ENCODE assay signal across 9 mouse cellular contexts in genomic region chr1:120643848-120644711, GRCm38 (mm10). TPM values are rescaled to one million over a fixed set of nuclear protein-coding genes. Genes with fewer than 3 reads are reported as not detected.
DNase-seq lines count a peak whose midpoint lies in the region; ATAC-seq and TF ChIP-seq lines count a peak whose summit lies in the region.
"Had no signal": no experiment of that assay in that cellular context is flagged by ENCODE, and none has a peak within 500 bp of the region (broad histone marks: within the 10 kb centered on the region; RNA-seq: fewer than 3 reads in every experiment).

No protein-coding gene starts in this region.

- H3K9me3 ChIP-seq in lung, embryonic 16.5 days (ENCODE audit: control insufficient read depth, low read length), result no peaks in the 10 kb centered on the region
- H3K9me3 ChIP-seq in embryonic facial prominence, embryonic 15.5 days (replicated peaks), result no peaks in the 10 kb centered on the region
- no peaks in the 10 kb centered on the region for H3K9me3 ChIP-seq in intestine, embryonic 16.5 days (ENCODE audit: control insufficient read depth, low read length)
- H3K9me3 ChIP-seq in neural tube, embryonic 15.5 days (replicated peaks), result no peaks in the 10 kb centered on the region

- no peak overlapping the region for H3K9ac ChIP-seq in lung, embryonic 16.5 days (ENCODE audit: low read length)
- no peak overlapping the region for H3K9ac ChIP-seq in embryonic facial prominence, embryonic 15.5 days
- H3K9ac ChIP-seq in intestine, embryonic 16.5 days (ENCODE audit: low read depth, low read length), result no peak overlapping the region
- H3K9ac ChIP-seq in neural tube, embryonic 15.5 days (replicated peaks), result no peak overlapping the region; the same call in 1 of the 2 replicates

- ATAC-seq in lung, embryonic 16.5 days (ENCODE audit: low read depth), result no peak
- peak; percentile 67; the same call in 1 of the 2 replicates for ATAC-seq in embryonic facial prominence, embryonic 15.5 days (ENCODE audit: insufficient number of reproducible peaks, low FRiP score, low TSS enrichment, low read depth)
- ATAC-seq in intestine, embryonic 16.5 days, result no peak
- peak; percentile 87 for ATAC-seq in neural tube, embryonic 15.5 days (ENCODE audit: low FRiP score)
- ATAC-seq: Patski had no signal

- H3K4me3 ChIP-seq in lung, embryonic 16.5 days (ENCODE audit: low read length), result no peak overlapping the region
- no peak overlapping the region for H3K4me3 ChIP-seq in lung, adult 2 months (replicated peaks; ENCODE audit: extremely low read depth, low read depth, low read length)
- H3K4me3 ChIP-seq in embryonic facial prominence, embryonic 15.5 days (replicated peaks), result peak overlapping the region; percentile 13; the same call in 1 of the 2 replicates
- H3K4me3 ChIP-seq in intestine, embryonic 16.5 days (ENCODE audit: low read length), result 0 out of 2 replicates have a peak overlapping the region, but pooled peaks have one; percentile 8
- H3K4me3 ChIP-seq in neural tube, embryonic 15.5 days (replicated peaks), result peak overlapping the region; percentile 8; the same call in 1 of the 2 replicates

- H3K27ac ChIP-seq in lung, embryonic 16.5 days (ENCODE audit: low read length), result no peak overlapping the region
- no peak overlapping the region for H3K27ac ChIP-seq in embryonic facial prominence, embryonic 15.5 days (replicated peaks)
- H3K27ac ChIP-seq in intestine, embryonic 16.5 days (ENCODE audit: low read length), result no peak overlapping the region
- peak overlapping the region; percentile 77 for H3K27ac ChIP-seq in neural tube, embryonic 15.5 days (replicated peaks)

- no peaks in the 10 kb centered on the region for H3K4me1 ChIP-seq in lung, embryonic 16.5 days (replicated peaks; ENCODE audit: control insufficient read depth, insufficient read depth, low read length)
- no peaks in the 10 kb centered on the region for H3K4me1 ChIP-seq in lung, adult 2 months (ENCODE audit: control insufficient read depth, insufficient read depth, low read length)
- peaks cover 16% of the 10 kb centered on the region for H3K4me1 ChIP-seq in embryonic facial prominence, embryonic 15.5 days
- H3K4me1 ChIP-seq in intestine, embryonic 16.5 days (ENCODE audit: control insufficient read depth, insufficient read depth, low read length), result no peaks in the 10 kb centered on the region
- H3K4me1 ChIP-seq in neural tube, embryonic 15.5 days, result peaks cover 22% of the 10 kb centered on the region

- no peaks in the 10 kb centered on the region; the same call in 1 of the 2 replicates for H3K27me3 ChIP-seq in lung, embryonic 16.5 days (ENCODE audit: control insufficient read depth, insufficient read depth, low read depth, low read length)
- H3K27me3 ChIP-seq in embryonic facial prominence, embryonic 15.5 days, result peaks cover 4% of the 10 kb centered on the region; the same call in 1 of the 2 replicates
- H3K27me3 ChIP-seq in intestine, embryonic 16.5 days (replicated peaks; ENCODE audit: control insufficient read depth, insufficient read depth, low read length), result no peaks in the 10 kb centered on the region
- H3K27me3 ChIP-seq in neural tube, embryonic 15.5 days (replicated peaks), result no peaks in the 10 kb centered on the region

- peak overlapping the region; percentile 7 for H3K4me2 ChIP-seq in lung, embryonic 16.5 days (ENCODE audit: low read depth, low read length)
- H3K4me2 ChIP-seq in embryonic facial prominence, embryonic 15.5 days (replicated peaks), result peak overlapping the region; percentile 38
- no peak overlapping the region for H3K4me2 ChIP-seq in intestine, embryonic 16.5 days (ENCODE audit: low read depth, low read length)
- peak overlapping the region; percentile 50 for H3K4me2 ChIP-seq in neural tube, embryonic 15.5 days

- no peak for TF ChIP-seq POLR2A in lung, adult 2 months (IDR thresholded peaks at IDR 0.05; ENCODE audit: borderline replicate concordance, extremely low read depth, low read depth, low read length)

- DNase-seq in lung, adult 2 months, result no peak
- DNase-seq in urinary bladder, postnatal 25 days (ENCODE audit: low spot score), result no peak
- no peak for DNase-seq in cerebellum, adult 9-11 months
- no peak for DNase-seq in yolk sac, embryonic 10.5 days (ENCODE audit: low spot score)

- no peaks in the 10 kb centered on the region for H3K36me3 ChIP-seq in lung, embryonic 16.5 days (ENCODE audit: control insufficient read depth, insufficient read depth, low read length)
- no peaks in the 10 kb centered on the region for H3K36me3 ChIP-seq in embryonic facial prominence, embryonic 15.5 days
- H3K36me3 ChIP-seq in intestine, embryonic 16.5 days (ENCODE audit: control insufficient read depth, insufficient read depth, low read length), result no peaks in the 10 kb centered on the region
- no peaks in the 10 kb centered on the region for H3K36me3 ChIP-seq in neural tube, embryonic 15.5 days

- TF ChIP-seq CTCF in lung, adult 2 months (IDR thresholded peaks at IDR 0.05; ENCODE audit: insufficient read depth, low read length), result no peak

- 19% methylated on average over 13 of the region's 13 CpGs for WGBS in lung, embryonic 16.5 days
- WGBS in lung, adult 2 months, result 28% methylated on average over 13 of the region's 13 CpGs
- 12% methylated on average over 13 of the region's 13 CpGs for WGBS in embryonic facial prominence, embryonic 15.5 days
- WGBS in intestine, embryonic 16.5 days, result 19% methylated on average over 13 of the region's 13 CpGs
- 5% methylated on average over 13 of the region's 13 CpGs for WGBS in neural tube, embryonic 15.5 days

RNA-seq across cellular contexts. Expression of gene En1, which starts 41.9 kb away (rescaled TPM):
- polyA plus RNA-seq in lung, embryonic 16.5 days (2015; fragmentation: Nextera tagmentation; extraction: Ambion mirVana), result 0.08 TPM in 1 of 2 replicates, not detected in the other
- not detected in 2 replicates for polyA plus RNA-seq in lung, adult 2 months (2012; rRNA removed)
- 1.9 and 2.1 TPM in 2 replicates for polyA plus RNA-seq in embryonic facial prominence, embryonic 15.5 days (2015; fragmentation: Nextera tagmentation; extraction: Ambion mirVana)
- not detected in 2 replicates for polyA plus RNA-seq in intestine, embryonic 16.5 days (2015; fragmentation: Nextera tagmentation; extraction: Ambion mirVana)
- 1.0 and 1.2 TPM in 2 replicates for polyA plus RNA-seq in neural tube, embryonic 15.5 days (2015; fragmentation: Nextera tagmentation; extraction: Ambion mirVana)
- polyA plus RNA-seq: Patski had no signal

Comparison
In these comparisons a context has a peak if more than half of its experiments do, and no peak if none do; other contexts are left out.
1. ATAC-seq: peak in embryonic facial prominence, embryonic 15.5 days (single experiment) and neural tube, embryonic 15.5 days (single experiment); none in lung, embryonic 16.5 days (single experiment) and intestine, embryonic 16.5 days (single experiment).
2. H3K4me3 ChIP-seq: peak in embryonic facial prominence, embryonic 15.5 days (single experiment), intestine, embryonic 16.5 days (single experiment) and neural tube, embryonic 15.5 days (single experiment); none in lung, embryonic 16.5 days (single experiment) and lung, adult 2 months (single experiment).